Mouse (Mus musculus): ENCODE data around the gene Ift52.
A peak's percentile ranks its signal among the peaks of the same experiment; 100 is the strongest.

The Ift52 gene

GRCm38 (mm10) chr2:163016916-163017743 is at the start of gene Ift52:
Ift52 (plus strand) TSS chr2:163017354.
- peak; percentile 86 to 89 for DNase-seq (ENCODE audit: low spot score in 2 of 2)

GRCm38 (mm10) chr2:162968357-162968756 is 48.8 kb upstream of the Ift52 start:
- DNase-seq (ENCODE audit: low spot score in 2 of 2), result no peak

- DNase-seq (ENCODE audit: low spot score in 2 of 2), result no peak
Measured at GRCm38 (mm10) chr2:162969101-162969500, 48.1 kb upstream of the Ift52 start.

- DNase-seq (ENCODE audit: low spot score in 2 of 2), result no peak
Measured at GRCm38 (mm10) chr2:162970896-162971295, 46.3 kb upstream of the Ift52 start.

GRCm38 (mm10) chr2:162972752-162973151 is 44.4 kb upstream of the Ift52 start:
- no peak for DNase-seq (ENCODE audit: low spot score in 2 of 2)

GRCm38 (mm10) chr2:162973206-162973605 is 43.9 kb upstream of the Ift52 start:
- no peak for DNase-seq (ENCODE audit: low spot score in 2 of 2)

- DNase-seq (ENCODE audit: low spot score in 2 of 2), result no peak
Measured at GRCm38 (mm10) chr2:162973637-162974036, 43.5 kb upstream of the Ift52 start.

- no peak for DNase-seq (ENCODE audit: low spot score in 2 of 2)
Measured at GRCm38 (mm10) chr2:162975157-162975775, 41.9 kb upstream of the Ift52 start.

- DNase-seq (ENCODE audit: low spot score in 2 of 2), result no peak
Measured at GRCm38 (mm10) chr2:162976001-162976400, 41.2 kb upstream of the Ift52 start.

- no peak for DNase-seq (ENCODE audit: low spot score in 2 of 2)
Measured at GRCm38 (mm10) chr2:162984381-162984780, 32.8 kb upstream of the Ift52 start.

- no peak for DNase-seq (ENCODE audit: low spot score in 2 of 2)
Measured at GRCm38 (mm10) chr2:162985923-162986322, 31.2 kb upstream of the Ift52 start.

GRCm38 (mm10) chr2:162986764-162987163 is 30.4 kb upstream of the Ift52 start:
- DNase-seq (ENCODE audit: low spot score in 2 of 2), result no peak

- DNase-seq (ENCODE audit: low spot score in 2 of 2), result no peak
Measured at GRCm38 (mm10) chr2:162987218-162987617, 29.9 kb upstream of the Ift52 start, which contains the start of gene Sgk2. Sgk2 (plus strand) TSS chr2:162987330.

- no peak for DNase-seq (ENCODE audit: low spot score in 2 of 2)
Measured at GRCm38 (mm10) chr2:162988235-162988634, 28.9 kb upstream of the Ift52 start.

- DNase-seq (ENCODE audit: low spot score in 2 of 2), result no peak
Measured at GRCm38 (mm10) chr2:162991394-162992083, 25.6 kb upstream of the Ift52 start.

GRCm38 (mm10) chr2:162992084-162992437 is 25.1 kb upstream of the Ift52 start:
- DNase-seq (ENCODE audit: low spot score in 2 of 2), result no peak

- no peak for DNase-seq (ENCODE audit: low spot score in 2 of 2)
Measured at GRCm38 (mm10) chr2:162993881-162994616, 23.1 kb upstream of the Ift52 start.

GRCm38 (mm10) chr2:162998528-162999230 is 18.5 kb upstream of the Ift52 start:
- DNase-seq (ENCODE audit: low spot score in 2 of 2), result peak; percentile 11 to 18

GRCm38 (mm10) chr2:162999744-163000143 is 17.4 kb upstream of the Ift52 start:
- DNase-seq (ENCODE audit: low spot score in 2 of 2), result no peak

- DNase-seq (ENCODE audit: low spot score in 2 of 2), result no peak
Measured at GRCm38 (mm10) chr2:163001071-163001470, 16.1 kb upstream of the Ift52 start.

- DNase-seq (ENCODE audit: low spot score in 2 of 2), result no peak
Measured at GRCm38 (mm10) chr2:163007299-163007698, 9.9 kb upstream of the Ift52 start.
